Mouse (Mus musculus): ENCODE data around the gene Dmgdh.

DNA sequence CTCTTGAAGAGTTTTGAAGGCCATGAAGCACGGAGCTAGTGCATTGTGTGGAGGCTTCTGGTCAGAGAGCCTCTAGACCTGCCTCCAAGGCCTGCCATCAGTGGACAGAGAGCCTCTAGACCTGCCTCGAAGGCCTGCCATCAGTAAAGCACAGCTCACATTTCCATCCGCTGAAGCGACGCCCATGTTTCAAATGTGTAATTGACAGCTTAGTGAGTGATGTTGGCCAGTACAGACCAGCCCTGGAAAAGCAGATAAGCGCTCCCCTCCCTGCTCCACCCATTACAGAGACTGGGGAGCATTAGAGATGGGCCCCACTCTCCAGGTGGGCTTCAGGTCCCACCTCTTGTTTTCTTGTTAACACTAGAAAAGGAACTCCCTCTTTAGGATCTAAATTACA lies 83.3 kb downstream of the Dmgdh start:
- no peak for TF ChIP-seq TAL1 (IDR thresholded peaks at IDR 0.05; ENCODE audit: low read length)
- TF ChIP-seq GATA1 (IDR thresholded peaks at IDR 0.05; ENCODE audit: low read length) = no peak
